Mouse (Mus musculus) left cerebral cortex, adult 2 months (tissue): Measurements from ENCODE around the gene Il10. TPM values are rescaled to one million over a fixed set of nuclear protein-coding genes. Genes with fewer than 3 reads are reported as not detected.
A peak's percentile ranks its signal among the peaks of the same experiment; 100 is the strongest.

Experiments
- DNase-seq, 2 experiments: peaks; one replicate each; pipeline ENCODE4 v3.0.0; 2021 to 2022; ENCODE audit warnings: low spot score in 2 of 2, mixed read lengths in 1 of 2; ENCODE audit errors: extremely low spot score in 1 of 2
- H3K27ac ChIP-seq: fragments of 200-600 bp; 2 replicates; pipeline ENCODE4 v1.8.1; 2022
- H3K4me3 ChIP-seq: fragments of 200-600 bp; 2 replicates; pipeline ENCODE4 v1.8.1; 2022
- CTCF ChIP-seq: fragments of 200-600 bp; IDR thresholded peaks from 2 replicates; pipeline ENCODE4 v1.8.1; 2022; ENCODE audit warnings: antibody characterized with exemption, mild to moderate bottlenecking, moderate library complexity
- intact Hi-C: fragments of 180-260 bp; cut with DNase I; formaldehyde crosslinking; loops from one replicate; pipeline ENCODE4 v1.15.1; 2025
- total RNA-seq, 2 experiments: library from RNA; stranded (reverse); gene quantifications; 2 replicates each; pipeline ENCODE4 v1.2.3; 2021

Il10 gene
- total RNA-seq, 2 experiments from 2014 or later = not detected

DNA sequence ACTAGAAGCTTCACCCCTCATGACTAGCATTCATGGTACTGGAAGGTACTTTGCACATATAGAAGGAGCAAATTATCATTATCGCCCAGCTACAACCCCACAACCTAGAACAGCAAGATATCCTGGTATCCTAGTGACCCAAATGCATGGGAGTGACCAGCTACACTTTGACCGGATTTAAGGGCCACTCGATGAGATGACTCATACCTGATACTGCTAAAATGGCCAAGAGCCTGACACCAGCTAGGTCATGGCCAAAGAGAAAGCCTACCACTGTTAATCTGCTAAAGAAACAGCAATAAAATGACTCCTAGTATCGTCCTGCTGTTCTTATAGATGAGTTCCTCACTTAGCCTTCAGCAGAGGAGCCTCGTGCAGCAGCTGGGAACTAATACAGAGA is 19.8 kb downstream of the Il10 start:
- no peak for DNase-seq
- no peak for TF ChIP-seq CTCF

DNA sequence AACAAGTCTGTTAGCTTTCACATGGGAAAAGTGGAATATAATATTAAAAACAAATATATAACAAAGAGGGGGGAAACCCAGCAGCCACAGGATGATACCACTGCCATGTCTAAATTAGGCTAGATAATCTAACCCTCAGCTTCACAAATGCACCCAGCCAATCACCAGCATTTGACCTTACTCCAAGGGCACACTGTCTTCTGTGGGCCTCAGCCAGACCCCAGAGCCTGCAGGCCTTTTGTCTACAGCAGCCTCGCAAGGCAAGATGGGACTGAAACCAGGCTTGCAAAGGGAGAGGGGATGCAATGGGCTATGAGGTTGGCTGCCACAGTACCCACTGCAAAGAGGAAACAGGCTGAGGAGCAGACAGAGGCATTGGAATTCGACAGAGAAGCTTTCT is 22.6 kb downstream of the Il10 start:
- H3K4me3 ChIP-seq = no peak overlapping the region
- intact Hi-C loops = no loop called here
- no peak for DNase-seq
- no peak for TF ChIP-seq CTCF
- no peak overlapping the region for H3K27ac ChIP-seq

More for the DNA sequence above, 19.8 kb downstream of the Il10 start:
- H3K4me3 ChIP-seq = no peak overlapping the region
- H3K27ac ChIP-seq = no peak overlapping the region
- intact Hi-C loops = no loop called here

DNA sequence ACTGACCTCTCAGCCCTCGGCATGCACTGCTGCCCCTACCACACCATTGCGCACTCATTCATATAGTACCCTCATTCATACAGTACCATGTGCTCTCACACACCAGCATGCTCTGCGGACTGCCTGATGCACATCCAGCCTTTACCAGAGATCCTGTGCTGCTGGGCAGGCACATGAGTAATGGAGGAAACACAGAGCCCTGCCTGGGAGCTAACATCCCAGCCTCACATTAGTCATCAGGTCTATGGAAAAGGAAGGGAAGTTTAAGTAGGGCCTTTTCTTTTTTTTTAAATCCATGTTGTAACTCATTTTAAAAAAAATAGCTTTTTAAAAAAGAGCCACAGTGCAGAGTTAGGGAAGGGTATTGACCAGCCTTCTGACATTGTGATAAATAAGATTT is 23.1 kb downstream of the Il10 start:
- no peak for DNase-seq
- H3K4me3 ChIP-seq = no peak overlapping the region
- no peak overlapping the region for H3K27ac ChIP-seq
- intact Hi-C loops = no loop called here
- TF ChIP-seq CTCF = no peak

DNA sequence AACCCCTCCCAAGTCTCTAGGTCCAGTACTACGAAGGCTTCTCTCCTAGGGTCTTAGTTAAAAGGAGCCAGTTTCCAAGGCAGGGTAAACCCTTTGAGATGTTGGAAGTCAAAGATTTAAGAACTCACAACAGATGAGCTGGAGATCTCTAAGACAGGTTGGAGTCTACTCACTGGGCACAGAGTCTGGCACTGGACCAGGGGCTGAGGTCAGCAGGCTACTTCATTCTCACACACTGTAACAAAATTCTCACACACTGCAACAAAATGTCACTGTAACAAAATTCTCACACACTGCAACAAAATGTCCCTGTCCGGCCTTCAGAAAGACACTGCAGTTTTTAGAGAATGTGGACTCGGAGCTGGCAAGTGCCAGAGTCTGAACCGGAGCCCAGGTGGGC is 24.0 kb downstream of the Il10 start:
- no peak for TF ChIP-seq CTCF
- DNase-seq = no peak
- intact Hi-C loops = no loop called here
- no peak overlapping the region for H3K4me3 ChIP-seq
- no peak overlapping the region for H3K27ac ChIP-seq

DNA sequence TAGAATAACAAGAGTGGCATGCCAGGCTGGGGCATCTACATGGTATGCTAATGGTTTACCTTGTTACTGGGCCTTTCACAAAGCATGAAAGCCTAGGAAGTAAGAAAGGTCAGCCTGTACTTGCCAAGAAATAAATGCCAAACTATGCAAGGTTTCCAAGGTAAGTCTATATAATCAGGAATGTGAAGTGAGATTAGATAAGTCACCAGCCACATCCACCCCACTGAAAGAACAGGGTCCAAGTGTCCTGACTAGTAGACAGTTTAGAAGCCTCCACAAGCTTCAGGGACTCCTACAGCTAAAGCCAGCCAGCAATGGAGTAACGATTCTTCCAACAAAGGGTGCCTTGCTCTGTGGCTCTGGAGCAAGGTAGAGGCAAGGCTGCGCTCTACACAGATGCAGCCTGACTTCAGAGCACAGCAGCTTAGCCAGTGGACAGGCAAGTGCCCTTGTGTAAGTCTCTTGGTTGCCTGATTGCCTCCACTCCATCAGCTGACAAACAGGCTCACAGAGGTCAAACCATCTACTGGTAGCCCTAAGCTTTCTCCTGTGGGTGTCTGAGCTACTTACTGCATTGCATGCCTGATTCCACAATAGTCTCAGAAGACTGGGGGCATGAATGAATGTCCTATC is 26.2 kb downstream of the Il10 start:
- DNase-seq = no peak
- Histone ChIP-seq H3K4me3 (no peak overlapping the region), H3K27ac (no peak overlapping the region)
- no peak for TF ChIP-seq CTCF
- intact Hi-C loops = no loop called here

DNA sequence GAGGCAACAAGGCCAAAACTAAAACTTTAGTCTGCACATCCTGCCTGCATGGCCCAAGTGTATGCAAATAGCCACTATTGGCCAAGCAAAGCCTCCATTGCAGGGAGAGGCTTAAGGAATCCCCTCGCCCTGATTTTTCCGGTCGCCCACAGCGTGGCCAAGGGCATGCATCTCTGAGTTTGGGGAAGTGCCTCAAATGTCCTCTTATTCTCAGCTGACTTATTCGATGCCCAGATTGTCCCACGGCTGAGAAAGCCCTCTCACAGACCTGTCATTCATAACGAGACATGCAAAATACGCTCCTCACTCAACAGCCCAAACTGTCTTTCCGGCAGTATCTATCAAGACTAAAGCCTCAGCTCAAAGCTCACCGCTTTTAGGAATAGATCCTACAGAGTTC is 27.0 kb downstream of the Il10 start:
- intact Hi-C loops = no loop called here
- TF ChIP-seq CTCF = no peak
- H3K4me3 ChIP-seq = no peak overlapping the region
- no peak for DNase-seq
- H3K27ac ChIP-seq = no peak overlapping the region

DNA sequence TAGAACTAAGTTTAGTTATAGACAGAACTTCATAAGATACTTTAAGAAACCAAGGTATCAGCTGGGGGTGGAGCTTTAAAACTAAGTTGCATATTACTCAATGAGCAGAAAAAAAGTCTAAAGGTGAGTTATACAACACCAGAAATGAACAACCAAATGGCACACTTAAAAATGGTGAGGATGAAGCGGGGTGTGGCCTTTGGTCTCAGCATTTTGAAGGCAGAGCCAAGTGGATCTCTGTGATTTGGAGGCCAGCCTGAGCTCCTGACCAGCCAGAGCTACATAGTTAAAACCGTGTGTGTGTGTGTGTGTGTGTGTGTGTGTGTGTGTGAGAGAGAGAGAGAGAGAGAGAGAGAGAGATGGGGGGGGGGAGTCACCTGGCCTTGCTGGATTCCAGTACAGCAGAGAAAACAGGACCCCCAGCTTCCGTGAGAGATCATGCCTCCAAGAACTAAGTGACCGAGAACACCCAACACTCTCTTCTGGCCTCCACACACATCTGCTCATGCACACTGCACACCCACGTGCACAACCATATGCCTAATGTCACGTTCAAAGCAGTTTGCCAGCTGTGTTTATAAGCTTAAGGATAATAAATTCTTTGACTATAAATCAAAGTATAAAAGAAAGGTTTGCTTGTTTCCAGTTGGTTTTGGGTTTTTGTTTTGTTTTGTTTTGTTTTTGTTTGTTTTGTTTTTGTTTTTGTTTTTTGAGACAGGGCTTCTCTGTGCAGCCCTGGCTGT is 28.6 kb downstream of the Il10 start:
- TF ChIP-seq CTCF = no peak
- no peak overlapping the region for H3K27ac ChIP-seq
- no peak for DNase-seq
- no peak overlapping the region for H3K4me3 ChIP-seq
- intact Hi-C loops = no loop called here

DNA sequence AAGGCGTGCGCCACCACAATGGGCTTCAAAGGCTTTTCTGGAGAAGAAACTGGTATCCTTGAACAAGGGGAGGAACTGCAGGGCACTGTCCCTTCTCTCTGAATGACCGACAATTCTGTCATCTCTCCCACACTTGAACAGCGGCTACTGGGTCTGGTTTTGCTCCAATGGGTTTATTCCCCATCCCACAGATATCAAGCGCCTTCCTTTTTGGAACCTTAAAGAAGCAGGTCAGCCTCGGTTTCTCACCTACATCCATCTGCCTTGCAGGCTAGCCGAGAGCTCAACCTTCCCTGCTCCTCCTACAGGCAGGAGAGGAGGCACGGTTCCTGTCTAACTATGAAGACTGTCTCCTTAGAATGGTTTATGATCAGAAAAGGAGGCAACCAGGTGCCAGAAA is 29.3 kb downstream of the Il10 start:
- TF ChIP-seq CTCF = no peak
- Histone ChIP-seq H3K4me3 (no peak overlapping the region), H3K27ac (no peak overlapping the region)
- intact Hi-C loops = no loop called here
- DNase-seq = no peak

DNA sequence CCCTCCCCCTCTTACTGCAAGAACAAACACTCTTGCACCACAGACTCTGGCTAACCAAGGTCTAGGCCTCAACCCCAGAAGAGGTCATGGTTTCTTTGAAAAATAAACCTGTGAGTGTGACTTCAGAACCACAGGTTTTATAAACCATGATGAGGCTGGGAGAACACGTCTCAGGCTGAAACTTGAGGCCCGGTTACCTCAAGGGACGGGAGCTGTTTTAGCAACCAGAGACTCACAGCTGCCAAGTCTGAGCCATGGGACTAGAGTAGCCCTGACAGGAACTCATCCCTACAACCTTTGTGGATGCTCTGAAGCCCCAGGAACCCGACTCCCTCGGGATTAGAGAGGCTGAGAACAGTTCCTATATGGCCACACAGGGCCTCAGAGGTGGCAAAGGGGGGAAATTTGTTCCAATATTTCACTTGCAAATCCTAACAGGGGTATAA is 29.7 kb downstream of the Il10 start:
- no peak overlapping the region for H3K4me3 ChIP-seq
- intact Hi-C loops = no loop called here
- TF ChIP-seq CTCF = no peak
- H3K27ac ChIP-seq = no peak overlapping the region
- no peak for DNase-seq

DNA sequence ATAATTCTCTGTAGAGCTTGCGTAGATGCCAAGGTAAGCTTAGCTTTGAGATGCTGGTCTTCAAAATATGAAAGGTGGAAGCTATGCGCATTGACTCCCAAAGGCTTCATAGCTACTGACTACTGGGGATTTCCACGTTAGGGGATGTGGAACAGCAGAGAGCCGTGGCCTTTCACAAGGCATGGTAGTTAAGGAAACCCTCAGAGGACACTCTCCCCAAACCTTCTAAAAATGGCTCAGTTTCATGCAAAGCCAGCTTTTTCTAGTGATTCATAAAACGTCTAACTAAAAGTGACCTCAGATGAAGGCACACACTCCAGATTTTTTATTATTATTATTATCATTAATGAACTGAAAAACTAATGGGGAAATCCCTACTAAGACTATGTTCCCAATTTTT is 30.4 kb downstream of the Il10 start:
- H3K27ac ChIP-seq = no peak overlapping the region
- H3K4me3 ChIP-seq = no peak overlapping the region
- no peak for TF ChIP-seq CTCF
- no peak for DNase-seq
- intact Hi-C loops = loop anchor here (5.0 to 10.0 kb wide), 3 partner anchors 253 to 503 kb away; partner anchors contain the start of genes Gm29427 and Yod1

DNA sequence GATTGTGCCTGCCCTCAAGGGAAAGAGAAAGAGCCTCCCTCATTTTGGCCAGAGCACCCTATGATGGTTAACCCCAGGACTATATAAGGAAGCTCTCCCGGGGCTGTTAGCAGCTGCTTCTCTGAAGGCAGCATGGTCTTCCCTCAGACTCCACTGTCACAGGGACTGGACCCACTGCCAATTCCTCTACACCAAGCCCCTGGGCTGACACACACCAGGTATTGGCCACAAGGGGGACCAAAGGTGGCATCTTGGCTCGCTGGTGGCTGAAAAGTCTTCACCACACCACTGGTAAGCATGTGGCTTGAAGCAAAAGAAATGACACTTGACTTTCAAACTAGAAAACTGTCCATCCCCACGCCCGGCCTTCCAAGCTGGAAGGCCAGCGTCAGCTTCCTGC is 31.0 kb downstream of the Il10 start:
- Histone ChIP-seq H3K27ac (no peak overlapping the region), H3K4me3 (no peak overlapping the region)
- intact Hi-C loops = loop anchor here (5.0 to 10.0 kb wide), 3 partner anchors 253 to 503 kb away; partner anchors contain the start of genes Gm29427 and Yod1
- TF ChIP-seq CTCF = no peak; the same call in none of the 2 replicates
- no peak for DNase-seq

DNA sequence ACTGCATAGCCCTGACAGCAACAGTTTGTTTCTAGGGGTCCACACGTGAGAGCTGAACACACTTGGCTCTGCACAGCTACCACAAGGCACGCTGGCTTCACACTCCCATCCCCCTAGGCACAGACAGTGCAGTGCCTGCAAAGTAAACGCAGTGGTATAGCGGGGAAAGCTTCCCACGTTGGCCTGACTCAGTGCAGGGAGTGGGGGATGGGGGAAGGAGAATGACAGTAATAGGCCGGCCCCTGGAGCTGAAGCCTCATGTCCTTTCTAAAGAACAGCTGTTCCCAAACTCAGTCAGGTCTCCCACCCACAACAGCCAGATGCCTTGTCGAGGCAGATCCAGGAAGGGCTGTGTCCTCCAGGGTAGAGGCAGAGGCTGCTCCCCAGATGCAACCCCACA is 31.4 kb downstream of the Il10 start:
- no peak for TF ChIP-seq CTCF
- intact Hi-C loops = loop anchor here (5.0 to 10.0 kb wide), 3 partner anchors 254 to 504 kb away; partner anchors contain the start of genes Gm29427 and Yod1
- peak; percentile 38 to 63 for DNase-seq
- Histone ChIP-seq H3K4me3 (no peak overlapping the region), H3K27ac (no peak overlapping the region)
